Mouse (Mus musculus) urinary bladder, postnatal 25 days (tissue): ENCODE data around the gene Saa3.
"Not testable (repeated sequence)": the region's sequence is repeated elsewhere in the genome, so short reads cannot be mapped to it uniquely, and the experiment has no call there.

ENCODE experiments used
- DNase-seq: peaks from one replicate; pipeline ENCODE4 v3.0.0; 2022; ENCODE audit warnings: low spot score

The Saa3 gene

GRCm38 (mm10) chr7:46715600-46715999, at the start of gene Saa3:
Saa3 (minus strand) TSS chr7:46715700.
- no peak for DNase-seq

GRCm38 (mm10) chr7:46764672-46765071, 49.2 kb upstream of the Saa3 start:
- no peak for DNase-seq

GRCm38 (mm10) chr7:46762601-46763000, 47.1 kb upstream of the Saa3 start:
- no peak for DNase-seq

- no peak for DNase-seq
Measured at GRCm38 (mm10) chr7:46761049-46761795, 45.7 kb upstream of the Saa3 start.

- DNase-seq, result no peak
Measured at GRCm38 (mm10) chr7:46751490-46751889, 36.0 kb upstream of the Saa3 start, which contains the start of gene Saa2. Saa2 (plus strand) TSS chr7:46751790.

- no peak for DNase-seq
Measured at GRCm38 (mm10) chr7:46748459-46748858, 33.0 kb upstream of the Saa3 start.

- DNase-seq, result no peak
Measured at GRCm38 (mm10) chr7:46746381-46746780, 30.9 kb upstream of the Saa3 start.

- DNase-seq, result no peak
Measured at GRCm38 (mm10) chr7:46745816-46746215, 30.3 kb upstream of the Saa3 start.

GRCm38 (mm10) chr7:46742880-46743279, 27.4 kb upstream of the Saa3 start, which contains the start of gene Saa1:
Saa1 (minus strand) TSS chr7:46742980.
- not testable (repeated sequence) for DNase-seq

GRCm38 (mm10) chr7:46740041-46740440, 24.5 kb upstream of the Saa3 start:
- not testable (repeated sequence) for DNase-seq

GRCm38 (mm10) chr7:46738561-46739460, 23.3 kb upstream of the Saa3 start:
- no peak for DNase-seq

- DNase-seq, result no peak
Measured at GRCm38 (mm10) chr7:46734983-46735382, 19.5 kb upstream of the Saa3 start.

- no peak for DNase-seq
Measured at GRCm38 (mm10) chr7:46732458-46732857, 17.0 kb upstream of the Saa3 start, which contains the start of gene Saa4. Saa4 (minus strand) TSS chr7:46732603.

GRCm38 (mm10) chr7:46727584-46727983, 12.1 kb upstream of the Saa3 start:
- DNase-seq, result no peak

- no peak for DNase-seq
Measured at GRCm38 (mm10) chr7:46724396-46724795, 8.9 kb upstream of the Saa3 start.

- DNase-seq, result no peak
Measured at GRCm38 (mm10) chr7:46723849-46724248, 8.3 kb upstream of the Saa3 start.

GRCm38 (mm10) chr7:46723354-46723753, 7.9 kb upstream of the Saa3 start:
- DNase-seq, result no peak

- DNase-seq, result no peak
Measured at GRCm38 (mm10) chr7:46720460-46720859, 5.0 kb upstream of the Saa3 start.

- peak; percentile 26 for DNase-seq
Measured at GRCm38 (mm10) chr7:46719526-46719925, 4.0 kb upstream of the Saa3 start.

GRCm38 (mm10) chr7:46718591-46719270, 3.2 kb upstream of the Saa3 start:
- DNase-seq, result no peak

GRCm38 (mm10) chr7:46716897-46717296, 1.4 kb upstream of the Saa3 start:
- DNase-seq, result no peak

GRCm38 (mm10) chr7:46714518-46714917, 982 bp downstream of the Saa3 start:
- DNase-seq, result peak; percentile 60
